Mouse (Mus musculus): ENCODE results near the gene Mtr. TPM values are rescaled to one million over a fixed set of nuclear protein-coding genes. Genes with fewer than 3 reads are reported as not detected.

Gene Mtr
- polyA plus RNA-seq (2014; fragmentation: Illumina TruSeq; extraction: RNeasy Lipid Tissue Mini Kit (QIAGEN cat#74804); ENCODE audit: low read depth, low replicate concordance): 27.0 TPM

GRCm38 (mm10) chr13:12257391-12258380 is at the start of gene Mtr:
Gene Mtr (minus strand): TSS chr13:12258113.

Other genes with a start within 250 kb of the Mtr start
- 0.29 TPM for gene Ryr2, start 151.2 kb downstream of the Mtr start, polyA plus RNA-seq (2014; fragmentation: Illumina TruSeq; extraction: RNeasy Lipid Tissue Mini Kit (QIAGEN cat#74804); ENCODE audit: low read depth, low replicate concordance)
- gene Actn2, start 82.6 kb upstream of the Mtr start, polyA plus RNA-seq (2014; fragmentation: Illumina TruSeq; extraction: RNeasy Lipid Tissue Mini Kit (QIAGEN cat#74804); ENCODE audit: low read depth, low replicate concordance): not detected
- gene Heatr1, start 136.9 kb upstream of the Mtr start, polyA plus RNA-seq (2014; fragmentation: Illumina TruSeq; extraction: RNeasy Lipid Tissue Mini Kit (QIAGEN cat#74804); ENCODE audit: low read depth, low replicate concordance): 23.1 TPM
- 294 TPM for gene Lgals8, start 206.8 kb upstream of the Mtr start, polyA plus RNA-seq (2014; fragmentation: Illumina TruSeq; extraction: RNeasy Lipid Tissue Mini Kit (QIAGEN cat#74804); ENCODE audit: low read depth, low replicate concordance)

All from testis, adult 10 weeks (tissue).